Mouse (Mus musculus) heart, postnatal 0 days (tissue): Measurements from ENCODE around the gene Snrnp25.

Experiments used
- CTCF ChIP-seq: IDR thresholded peaks from 2 replicates; pipeline ENCODE4 v1.5.1; 2016; ENCODE audit warnings: antibody characterized with exemption, control low read depth, low read depth
- EP300 ChIP-seq: IDR thresholded peaks from 2 replicates; pipeline ENCODE4 v1.6.1; 2016; ENCODE audit warnings: antibody characterized with exemption, low read depth

- no peak for TF ChIP-seq CTCF
- no peak for TF ChIP-seq EP300
Observed at GRCm38 (mm10) chr11:32194626-32195025, 10.6 kb upstream of the Snrnp25 start.
